Mouse (Mus musculus) gastrocnemius, postnatal 4 days (tissue): Measurements from ENCODE around the gene Bche. TPM values are rescaled to one million over a fixed set of nuclear protein-coding genes. Genes with fewer than 3 reads are reported as not detected.

Experiments used
- DNase-seq, 2 experiments: peaks; one replicate each; pipeline ENCODE4 v3.0.0; 2021 to 2022; ENCODE audit warnings: low spot score in 2 of 2, mixed read lengths in 2 of 2
- long read RNA-seq, 2 experiments: library from polyadenylated mRNA; stranded (forward); transcript quantifications; one replicate each; pipeline ENCODE4 v2.0.0; 2021
- total RNA-seq, 2 experiments: library from RNA; stranded (reverse); gene quantifications; 2 replicates each; pipeline ENCODE4 v1.2.3; 2021

Gene Bche
- total RNA-seq: 10 to 100 TPM; 13.7 to 14.2 TPM
- long read RNA-seq, experiment 1, full-length matches to known transcripts: 5 of 10 reads
- long read RNA-seq, experiment 1, partial matches to known transcripts: 1 of 10 reads
- long read RNA-seq, experiment 1, other reads (novel, unspliced or antisense): 4 of 10 reads
- long read RNA-seq, experiment 2, full-length matches to known transcripts: 6 of 6 reads
- long read RNA-seq, experiment 2, partial matches to known transcripts: 0 of 6 reads
- long read RNA-seq, experiment 2, other reads (novel, unspliced or antisense): 0 of 6 reads

- no peak for DNase-seq
Observed at GRCm38 (mm10) chr3:73708410-73708714, at the start of gene Bche. Gene Bche, minus strand, starts transcription at chr3:73708415.

DNA sequence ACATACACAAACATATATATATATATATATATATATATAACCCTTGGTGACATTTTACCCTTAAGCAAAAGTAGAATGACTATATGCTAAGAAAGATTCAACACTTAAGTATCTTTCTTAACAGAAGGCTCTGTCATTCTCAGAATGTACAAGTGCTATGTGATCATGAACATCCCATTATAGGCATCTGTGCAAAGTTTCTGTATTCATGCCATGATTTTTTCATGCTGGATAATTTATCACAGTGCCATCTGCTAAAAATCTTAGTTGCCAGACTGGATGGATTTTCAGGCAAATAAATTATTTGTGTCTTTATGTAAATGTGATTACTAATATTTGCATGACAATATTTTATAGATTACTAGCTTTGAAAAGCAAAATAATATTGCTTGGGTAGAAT, 33.8 kb upstream of the Bche start:
- no peak for DNase-seq

GRCm38 (mm10) chr3:73731677-73732076, 23.5 kb upstream of the Bche start:
- DNase-seq: no peak

DNA sequence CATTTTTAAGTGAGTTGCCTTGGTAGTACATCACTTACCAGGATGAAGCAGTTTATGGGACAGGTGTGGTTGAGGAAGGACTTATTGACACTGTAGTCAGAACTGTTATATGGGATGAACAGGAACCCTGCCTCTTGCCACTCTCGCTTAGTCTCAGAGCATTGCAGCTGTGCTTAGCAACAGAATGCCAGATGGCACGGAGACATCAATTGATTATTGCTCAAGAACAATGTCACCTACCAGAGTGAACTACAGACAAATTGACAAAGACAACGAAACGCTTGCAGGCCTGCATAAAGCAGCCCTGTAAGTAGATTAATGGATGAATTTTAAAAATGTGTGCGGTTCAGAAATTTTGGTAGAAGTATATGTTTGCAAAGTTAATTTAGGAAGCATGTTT, 21.3 kb upstream of the Bche start:
- DNase-seq: no peak

DNA sequence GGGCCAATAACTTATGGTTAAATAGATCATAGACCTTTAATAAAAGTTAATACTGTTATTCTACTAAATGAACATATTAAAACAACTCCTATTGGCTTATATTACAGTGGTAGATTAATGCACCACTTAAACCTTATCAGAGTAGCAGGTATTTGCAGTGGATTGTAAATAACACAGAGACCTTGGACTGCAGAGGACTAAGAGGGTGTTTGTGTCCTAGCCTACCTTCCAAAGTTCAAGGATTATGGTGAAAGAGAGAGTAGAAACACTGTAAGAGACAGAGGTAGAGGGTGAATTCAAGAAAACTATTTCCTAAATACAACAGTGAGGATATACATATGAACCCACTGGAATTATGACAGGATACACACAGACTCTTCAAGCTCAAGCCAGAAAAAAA, 17.5 kb upstream of the Bche start:
- DNase-seq: no peak

DNA sequence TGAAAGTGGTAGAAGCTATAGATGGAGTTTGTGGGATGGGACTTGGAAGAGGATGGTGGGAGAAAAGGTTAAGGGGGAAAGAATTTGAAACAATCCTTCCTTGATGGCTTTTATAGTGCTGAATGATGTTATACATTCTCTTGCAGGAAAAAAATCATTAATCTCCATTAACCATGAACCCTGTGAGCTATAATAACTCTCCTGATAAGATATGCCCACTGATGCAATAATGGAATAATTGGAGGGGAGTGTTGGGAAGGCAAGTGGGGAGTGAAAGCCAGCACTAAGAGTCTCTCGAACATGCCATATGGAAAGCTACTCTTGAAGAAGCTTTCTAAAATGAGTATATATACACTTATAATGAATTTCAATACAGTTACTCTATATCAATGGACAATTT, 16.7 kb upstream of the Bche start:
- DNase-seq: no peak

GRCm38 (mm10) chr3:73717610-73718284, 9.5 kb upstream of the Bche start:
- DNase-seq: no peak

DNA sequence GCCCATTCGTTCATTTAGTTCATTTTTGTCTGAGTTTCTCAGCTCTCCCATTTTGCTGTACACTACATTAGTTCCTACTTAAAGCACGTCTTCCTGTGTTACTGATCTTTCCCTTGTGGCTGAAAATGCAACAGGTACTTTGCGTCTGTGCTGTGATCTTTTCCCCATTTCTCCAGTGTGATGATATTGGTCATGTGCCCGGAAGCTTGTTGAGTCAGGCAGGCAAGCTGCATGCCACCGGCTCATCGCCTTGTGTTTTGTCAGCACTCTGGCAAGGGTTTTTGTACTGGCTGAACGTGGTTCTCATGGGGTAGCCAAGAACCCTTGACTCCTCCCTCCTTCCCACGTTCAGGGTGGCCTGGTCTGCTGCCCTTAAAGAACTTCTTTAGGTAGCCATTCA, 1.7 kb upstream of the Bche start:
- no peak for DNase-seq

DNA sequence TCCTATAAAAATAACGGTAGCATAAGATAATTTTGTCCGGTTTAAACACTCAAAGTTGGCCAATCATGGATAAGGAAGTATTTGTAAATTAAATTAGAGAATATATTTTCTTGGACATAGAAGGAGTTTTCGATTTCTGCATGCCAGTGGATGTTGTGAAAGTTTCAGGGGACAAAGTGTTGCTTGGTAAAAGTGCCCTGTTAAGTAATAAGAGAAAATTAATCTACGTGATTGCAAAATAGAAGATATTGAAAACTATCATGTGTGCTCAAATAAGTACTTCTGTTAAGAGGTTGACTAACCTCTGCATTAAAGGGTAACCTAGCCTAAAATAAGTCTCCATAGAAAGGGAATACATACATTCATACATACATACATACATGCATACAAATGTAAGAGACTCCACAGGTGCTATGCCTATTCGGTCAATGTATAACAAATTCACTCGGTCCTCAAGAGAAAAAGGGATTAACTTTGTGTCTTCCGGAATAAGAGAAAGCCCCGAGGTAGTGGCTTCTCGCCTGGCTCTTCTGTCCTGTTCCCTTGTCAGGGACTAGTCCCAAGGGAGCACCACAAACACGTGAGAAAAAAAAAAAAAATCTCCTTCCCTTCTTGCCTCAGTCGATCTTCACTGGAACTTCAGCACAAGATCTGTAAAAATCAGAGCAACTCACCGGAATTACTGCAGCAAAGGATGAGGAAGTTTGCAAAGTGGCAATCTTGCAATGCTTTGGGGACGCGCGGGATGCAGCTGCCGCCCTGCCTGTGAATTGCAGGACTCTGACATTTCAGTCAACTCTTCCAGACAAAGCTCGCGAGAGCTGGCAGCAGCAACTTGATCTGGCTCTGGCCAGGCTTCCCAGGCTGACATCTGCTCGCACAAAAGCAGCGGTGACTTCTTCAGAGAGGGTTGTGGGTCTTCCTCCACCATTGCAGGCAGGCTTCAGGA, 480 bp downstream of the Bche start:
- DNase-seq: peak; percentile 33 to 76

DNA sequence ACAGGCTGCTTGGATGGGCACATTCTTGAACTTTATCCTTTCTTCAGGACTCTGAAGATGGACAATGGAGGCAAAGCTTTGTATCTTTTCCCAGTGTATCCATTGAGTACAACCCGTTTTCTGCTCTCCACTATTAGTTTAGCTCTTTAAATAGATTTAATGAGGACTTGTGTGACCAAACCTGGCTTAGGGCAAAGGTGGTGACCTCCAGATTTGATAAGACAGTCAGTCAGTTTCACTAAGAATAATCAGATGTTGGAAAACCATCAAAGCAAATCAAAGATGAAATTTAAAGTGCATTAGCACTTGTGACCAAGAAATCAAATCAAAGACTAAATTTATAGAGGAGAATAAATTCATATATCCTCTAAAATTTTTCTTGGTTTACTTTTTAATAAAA, 1.7 kb downstream of the Bche start:
- no peak for DNase-seq

DNA sequence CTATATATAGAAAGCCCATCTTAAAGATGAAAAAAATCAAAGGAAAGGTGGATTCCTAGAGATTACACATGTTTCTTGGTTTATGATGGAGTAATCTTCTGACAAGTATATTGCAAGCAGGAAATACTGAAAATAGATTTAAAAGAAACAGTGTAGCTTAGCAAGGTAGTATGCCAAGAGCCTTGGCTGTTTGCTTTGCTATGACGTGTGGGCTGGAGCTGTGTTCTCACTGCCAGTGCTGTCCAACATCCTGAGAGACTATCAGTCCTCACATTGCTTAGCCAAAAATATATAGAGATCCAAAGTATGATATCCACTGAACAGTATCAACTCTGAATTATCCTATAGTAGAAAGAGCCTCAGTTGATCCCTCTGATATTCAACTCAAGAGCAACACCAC, 9.3 kb downstream of the Bche start:
- no peak for DNase-seq

DNA sequence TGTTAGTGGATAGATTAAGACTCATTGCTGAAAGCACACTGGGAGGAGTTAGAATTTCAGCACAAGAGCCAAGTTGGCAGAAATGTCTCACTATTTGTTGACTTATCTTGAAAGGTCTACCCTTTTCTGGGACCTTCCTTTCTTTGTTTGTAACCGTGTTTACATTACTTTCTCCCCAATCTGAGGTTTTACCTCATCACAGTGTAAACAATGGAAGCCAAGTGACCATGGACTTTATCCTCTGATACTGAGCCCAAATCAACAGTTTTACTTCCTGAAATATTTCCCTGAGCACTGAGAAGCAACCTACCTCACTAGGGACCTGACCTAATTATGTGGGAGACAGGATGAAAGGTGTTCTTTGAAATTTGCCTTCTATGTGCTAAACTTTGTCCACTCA, 34.9 kb downstream of the Bche start:
- DNase-seq: no peak

DNA sequence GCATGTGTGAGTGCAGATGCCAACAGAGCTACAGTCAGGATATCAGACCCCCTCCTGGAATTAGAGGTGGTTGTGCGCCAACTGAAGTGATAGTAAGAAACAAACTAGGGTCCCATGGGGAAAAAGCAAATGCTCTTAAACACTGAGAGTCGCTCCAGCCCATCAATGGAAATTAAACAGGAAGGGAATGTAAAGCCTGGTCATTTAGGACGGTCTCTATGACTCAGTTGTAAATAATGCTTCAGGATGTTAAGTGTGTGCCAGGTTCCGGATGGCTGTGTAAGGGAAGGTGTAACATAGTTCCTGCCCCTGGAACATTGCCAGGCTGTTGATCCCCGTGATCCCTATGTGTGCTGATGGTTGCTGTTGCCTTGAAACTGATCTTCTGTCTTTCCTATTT, 40.0 kb downstream of the Bche start:
- DNase-seq: no peak

- no peak for DNase-seq
Observed at GRCm38 (mm10) chr3:73667245-73668131, 40.7 kb downstream of the Bche start.

- no peak for DNase-seq
Observed at GRCm38 (mm10) chr3:73650281-73650680, 57.9 kb downstream of the Bche start.

DNA sequence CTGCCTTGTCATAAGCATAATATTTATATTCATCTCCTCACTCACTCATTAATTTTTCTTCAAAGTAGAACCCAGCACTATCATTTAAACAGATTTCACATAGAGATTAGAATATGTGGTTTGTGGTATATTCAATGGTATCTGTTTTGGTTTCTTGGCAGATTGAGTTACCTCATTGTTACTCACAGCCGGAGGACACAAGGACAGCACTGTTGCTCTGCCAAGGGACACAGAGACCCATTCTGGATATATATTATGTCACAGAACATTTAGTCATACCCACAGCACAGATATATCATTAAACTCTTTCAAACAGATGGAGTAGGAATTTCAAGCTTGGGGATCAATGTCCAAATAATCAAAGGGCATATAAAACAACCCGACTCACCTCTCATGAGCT, 61.2 kb downstream of the Bche start:
- no peak for DNase-seq

DNA sequence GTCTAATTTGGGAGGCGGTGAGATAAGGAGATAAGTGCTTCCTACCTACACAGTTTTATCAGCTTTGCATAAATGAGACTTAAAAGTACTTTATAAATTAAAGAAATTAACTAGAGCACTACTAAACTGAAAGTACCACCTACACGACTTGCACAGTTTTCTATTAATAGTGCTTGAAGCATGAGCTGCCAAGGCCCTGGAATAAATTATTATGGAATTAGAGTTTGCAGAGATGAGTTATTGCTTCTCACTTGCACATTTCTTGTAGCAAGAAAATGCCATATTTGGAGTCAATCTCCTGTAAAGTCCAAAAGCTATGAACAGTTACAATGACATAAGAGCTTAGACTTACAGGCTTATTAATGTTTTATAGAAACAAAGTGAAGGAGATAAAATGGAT, 96.8 kb downstream of the Bche start:
- DNase-seq: no peak

DNA sequence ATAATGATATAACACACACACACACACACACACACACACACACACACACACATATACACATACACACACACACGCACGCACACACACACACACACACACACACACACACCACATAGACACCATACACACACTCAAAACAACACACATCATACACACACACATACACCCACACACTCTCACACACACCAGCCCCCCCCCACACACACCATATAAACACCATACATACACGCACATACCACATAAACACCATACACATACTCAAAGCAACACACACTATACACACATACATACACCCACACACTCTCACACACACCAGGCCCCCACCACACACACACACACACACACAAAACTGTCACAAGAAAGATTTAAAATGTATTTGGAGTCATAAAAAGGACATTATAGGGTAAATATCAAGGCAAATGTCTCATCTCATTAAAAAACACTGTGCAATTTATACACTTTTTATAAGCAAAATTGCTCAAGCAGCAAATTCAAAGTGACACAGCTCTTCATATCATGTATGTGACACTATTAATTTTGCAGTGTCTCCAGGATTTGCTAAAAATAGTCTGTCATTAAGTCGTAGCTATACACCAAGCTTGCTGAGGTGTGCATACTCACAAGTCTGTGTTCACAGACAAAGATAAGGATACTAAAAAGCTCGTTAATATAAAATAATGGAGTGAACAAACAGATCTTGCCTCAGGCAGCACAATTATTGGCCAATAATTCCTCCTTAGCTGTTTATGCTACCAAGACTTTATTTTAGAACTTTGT, 116.3 kb downstream of the Bche start:
- DNase-seq: no peak
